34 mouse cellular contexts compared by ENCODE assay signal in the genomic region with DNA sequence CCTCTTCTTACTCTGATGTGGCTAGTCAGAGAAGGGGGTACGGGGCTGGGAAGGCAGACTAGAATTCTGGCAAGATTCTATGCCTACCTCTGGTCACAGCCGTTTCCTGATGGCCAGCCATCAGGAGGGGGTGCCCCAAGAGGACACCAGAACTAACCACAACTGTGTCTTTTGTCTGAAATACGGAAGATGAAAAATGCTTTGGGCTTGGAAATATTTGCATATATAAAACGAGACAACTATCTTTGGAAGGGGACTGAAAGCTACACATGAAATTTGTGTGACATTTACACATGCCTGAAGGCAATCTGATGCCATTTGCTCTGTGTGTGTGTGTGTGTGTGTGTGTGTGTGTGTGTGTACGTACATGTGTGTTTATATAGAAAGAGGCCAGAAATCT.
"Had no signal": no experiment of that assay in that cellular context is flagged by ENCODE, and none has a peak within 500 bp of the region (broad histone marks: within the 10 kb centered on the region; RNA-seq: fewer than 3 reads in every experiment).

No protein-coding gene starts in this region.

- ATAC-seq: hindbrain, embryonic 16.5 days; hindbrain, postnatal 0 days; inflammation-experienced regulatory T-cells, adult 6 months; intestine, embryonic 15.5 days; intestine, embryonic 16.5 days; intestine, postnatal 0 days had no signal

- H3K36me3 ChIP-seq: intestine, embryonic 15.5 days had no signal

- DNase-seq: heart, postnatal 10 days; heart, postnatal 14 days; heart, postnatal 36 days; heart, postnatal 4 days; kidney, adult 11 months; kidney, adult 18-20 months; kidney, adult 2 months; kidney, adult 8-10 months; kidney, adult 9 months; kidney, postnatal 10 days; kidney, postnatal 14 days; kidney, postnatal 25 days; kidney, postnatal 36 days; kidney, postnatal 4 days; layer of hippocampus, adult 9-11 months; layer of hippocampus, postnatal 36 days had no signal

- H3K4me3 ChIP-seq: heart, embryonic 10.5 days; heart, embryonic 13.5 days; hindbrain, embryonic 10.5 days; hindbrain, embryonic 12.5 days; hindbrain, embryonic 13.5 days; hindbrain, embryonic 15.5 days; intestine, embryonic 15.5 days; kidney, embryonic 15.5 days; layer of hippocampus, adult 2 months; left cerebral cortex, adult 2 months had no signal

- H3K4me1 ChIP-seq: hindbrain, embryonic 10.5 days; hindbrain, embryonic 15.5 days; intestine, embryonic 15.5 days had no signal

- H3K27me3 ChIP-seq: heart, embryonic 13.5 days; hindbrain, embryonic 12.5 days; hindbrain, embryonic 13.5 days; hindbrain, embryonic 15.5 days; intestine, embryonic 15.5 days had no signal

- H3K9me3 ChIP-seq: heart, embryonic 10.5 days; heart, embryonic 13.5 days; hindbrain, embryonic 10.5 days; hindbrain, embryonic 12.5 days; hindbrain, embryonic 13.5 days; hindbrain, embryonic 15.5 days; intestine, embryonic 15.5 days; kidney, embryonic 15.5 days had no signal

- H3K9ac ChIP-seq: heart, embryonic 13.5 days; hindbrain, embryonic 12.5 days; hindbrain, embryonic 13.5 days; hindbrain, embryonic 14.5 days; hindbrain, embryonic 15.5 days; intestine, embryonic 15.5 days; kidney, embryonic 15.5 days had no signal

- H3K27ac ChIP-seq: heart, embryonic 10.5 days; heart, embryonic 13.5 days; hindbrain, embryonic 10.5 days; hindbrain, embryonic 12.5 days; hindbrain, embryonic 13.5 days; hindbrain, embryonic 14.5 days; hindbrain, embryonic 15.5 days; hindbrain, postnatal 0 days; intestine, embryonic 15.5 days; kidney, embryonic 15.5 days; kidney, postnatal 0 days; layer of hippocampus, adult 2 months; left cerebral cortex, adult 2 months had no signal

- H3K4me2 ChIP-seq: heart, embryonic 11.5 days; heart, embryonic 13.5 days; hindbrain, embryonic 12.5 days; hindbrain, embryonic 13.5 days; hindbrain, embryonic 14.5 days; hindbrain, embryonic 15.5 days; intestine, embryonic 15.5 days; kidney, embryonic 15.5 days had no signal
